Mouse (Mus musculus) heart, postnatal 0 days (tissue): ENCODE data around the gene Rnf152. TPM values are rescaled to one million over a fixed set of nuclear protein-coding genes. Genes with fewer than 3 reads are reported as not detected.

Source experiments
- ATAC-seq: fragments of 200-750 bp; cut with Nextera tagmentation; 2 replicates; pipeline ENCODE4 v1.8.0; 2017; ENCODE audit warnings: low read depth, moderate number of reproducible peaks, moderate library complexity; ENCODE audit not compliant: insufficient read depth
- DNase-seq: peaks from one replicate; pipeline ENCODE4 v3.0.0-alpha.2; 2016; ENCODE audit warnings: low spot score
- H3K27ac ChIP-seq: fragments of 300-500 bp; sonication (generic); 2 replicates; pipeline ENCODE4 v1.5.1; 2014; ENCODE audit warnings: low read depth, mild to moderate bottlenecking
- H3K27me3 ChIP-seq: fragments of 300-500 bp; sonication (generic); 2 replicates; pipeline ENCODE4 v1.6.1; 2014; ENCODE audit warnings: low read length, mixed read lengths; ENCODE audit not compliant: control insufficient read depth, insufficient read depth
- H3K36me3 ChIP-seq: fragments of 300-500 bp; sonication (generic); replicated peaks from 2 replicates; pipeline ENCODE4 v1.6.1; 2014; ENCODE audit warnings: low read length, mixed read lengths; ENCODE audit not compliant: control insufficient read depth, insufficient read depth
- H3K4me1 ChIP-seq: fragments of 300-500 bp; sonication (generic); 2 replicates; pipeline ENCODE4 v1.6.1; 2014; ENCODE audit warnings: antibody characterized with exemption; ENCODE audit not compliant: control insufficient read depth, insufficient read depth
- H3K4me2 ChIP-seq: fragments of 300-500 bp; sonication (generic); 2 replicates; pipeline ENCODE4 v1.6.1; 2014; ENCODE audit warnings: low read depth, mild to moderate bottlenecking, low read length, moderate library complexity
- H3K4me3 ChIP-seq: fragments of 300-500 bp; sonication (generic); 2 replicates; pipeline ENCODE4 v1.5.1; 2014; ENCODE audit warnings: low read depth, low read length
- H3K9ac ChIP-seq: fragments of 300-500 bp; sonication (generic); replicated peaks from 2 replicates; pipeline ENCODE4 v1.6.1; 2014; ENCODE audit warnings: low read depth, low read length, mixed read lengths
- H3K9me3 ChIP-seq: fragments of 300-500 bp; sonication (generic); replicated peaks from 2 replicates; pipeline ENCODE4 v1.6.1; 2016; ENCODE audit warnings: low read length; ENCODE audit not compliant: control insufficient read depth
- CTCF ChIP-seq: IDR thresholded peaks from 2 replicates; pipeline ENCODE4 v1.5.1; 2016; ENCODE audit warnings: antibody characterized with exemption, control low read depth, low read depth
- EP300 ChIP-seq: IDR thresholded peaks from 2 replicates; pipeline ENCODE4 v1.6.1; 2016; ENCODE audit warnings: antibody characterized with exemption, low read depth
- WGBS: fragments of 180-500 bp; shearing (Covaris S2); extraction: QIAGEN DNeasy Blood & Tissue Kit; methylation state at CpG from one replicate; pipeline ENCODE4 v1.1.7; 2014; 5-methylcytosine and 5-hydroxymethylcytosine counted together
- polyA plus RNA-seq: library from polyadenylated mRNA; unstranded; fragments of >200 nt; fragmentation: Nextera tagmentation; extraction: Ambion mirVana; gene quantifications from 2 replicates; pipeline ENCODE4 v1.2.1, GENCODE M21; 2015
- total RNA-seq: library from RNA; depleted of rRNA; stranded (reverse); fragments of >200 nt; gene quantifications from 2 replicates; pipeline ENCODE4 v1.2.3, GENCODE M21; 2014; ENCODE audit warnings: low replicate concordance

Gene Rnf152
- total and polyA plus RNA-seq, 2 experiments from 2014 or later = 0.51 to 0.84 TPM

DNA sequence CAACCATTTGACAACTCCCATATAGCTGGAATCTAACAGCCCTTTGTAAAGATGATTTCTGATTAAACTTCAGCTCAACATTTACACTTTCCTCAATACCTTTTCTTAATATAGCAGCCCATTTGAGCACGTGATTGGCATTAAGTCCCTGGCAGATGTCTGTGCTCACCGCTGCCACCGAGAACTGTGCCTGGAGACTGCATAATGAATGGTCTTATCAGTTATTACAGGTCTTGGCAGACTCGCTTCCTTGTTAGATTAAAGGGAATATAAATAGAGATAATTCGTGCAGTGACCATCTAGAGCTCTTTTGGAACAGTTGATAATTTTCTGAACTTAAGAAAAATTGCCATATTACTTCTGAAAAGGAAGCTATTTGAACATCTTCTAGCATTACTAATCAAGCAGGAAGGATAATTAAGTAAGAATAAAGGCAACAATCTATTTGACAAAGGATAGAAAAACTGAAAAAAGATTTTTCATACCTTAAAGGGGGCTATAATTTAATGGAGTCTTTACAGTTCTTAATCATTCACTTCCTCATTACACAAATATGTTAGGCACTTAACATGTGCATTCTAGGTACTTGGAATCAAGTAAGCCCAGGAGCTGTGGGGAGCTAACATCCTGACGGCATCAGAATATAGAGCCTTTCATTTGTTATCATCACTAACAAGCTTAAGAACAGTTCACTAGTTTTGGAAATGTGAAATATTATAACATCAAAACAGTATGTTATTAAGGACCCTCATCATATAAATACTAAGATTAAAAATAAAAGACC lies 113.0 kb downstream of the Rnf152 start:
- H3K4me3 ChIP-seq = no peak overlapping the region
- no peak overlapping the region for H3K9ac ChIP-seq
- TF ChIP-seq CTCF = no peak
- TF ChIP-seq EP300 = no peak
- WGBS = 16% methylated on average over 6 of the region's 6 CpGs
- ATAC-seq (no peak), DNase-seq (no peak)
- H3K27me3 ChIP-seq = no peaks in the 10 kb centered on the region
- H3K9me3 ChIP-seq = no peaks in the 10 kb centered on the region
- H3K4me2 ChIP-seq = no peak overlapping the region
- H3K4me1 ChIP-seq = peaks cover 7% of the 10 kb centered on the region
- no peaks in the 10 kb centered on the region for H3K36me3 ChIP-seq
- no peak overlapping the region for H3K27ac ChIP-seq

DNA sequence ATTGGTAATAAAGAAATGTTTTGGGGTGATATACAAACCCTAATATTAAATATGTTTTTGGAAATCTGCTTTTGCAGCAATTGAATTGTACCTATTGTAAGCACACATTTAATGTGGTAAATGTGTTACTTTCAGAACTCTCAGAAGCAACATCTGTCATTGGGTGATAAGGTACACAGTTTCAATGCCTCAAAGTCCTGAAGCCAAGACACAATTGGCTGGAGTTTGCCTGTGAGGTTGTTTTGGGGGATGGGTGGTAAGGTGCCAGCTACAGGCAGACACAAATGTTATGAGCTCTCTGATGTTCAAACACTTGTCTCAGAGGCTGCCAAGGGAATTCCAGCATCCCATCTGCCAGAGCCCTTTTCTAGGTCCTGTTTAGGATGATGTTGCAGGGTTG lies 116.3 kb downstream of the Rnf152 start:
- ATAC-seq (no peak), DNase-seq (no peak)
- no peak for TF ChIP-seq EP300
- TF ChIP-seq CTCF = no peak
- Histone ChIP-seq H3K9ac (no peak overlapping the region), H3K4me1 (peaks cover 7% of the 10 kb centered on the region), H3K36me3 (no peaks in the 10 kb centered on the region), H3K27ac (no peak overlapping the region), H3K27me3 (no peaks in the 10 kb centered on the region), H3K4me3 (no peak overlapping the region), H3K9me3 (no peaks in the 10 kb centered on the region), H3K4me2 (no peak overlapping the region)
